Mouse (Mus musculus): Measurements from ENCODE around the gene Nip7. TPM values are rescaled to one million over a fixed set of nuclear protein-coding genes. Genes with fewer than 3 reads are reported as not detected.
"Not testable (repeated sequence)": the region's sequence is repeated elsewhere in the genome, so short reads cannot be mapped to it uniquely, and the experiment has no call there.

Gene Nip7
- polyA plus RNA-seq, 1 experiment from 2014 or later: 54.4 TPM

DNA sequence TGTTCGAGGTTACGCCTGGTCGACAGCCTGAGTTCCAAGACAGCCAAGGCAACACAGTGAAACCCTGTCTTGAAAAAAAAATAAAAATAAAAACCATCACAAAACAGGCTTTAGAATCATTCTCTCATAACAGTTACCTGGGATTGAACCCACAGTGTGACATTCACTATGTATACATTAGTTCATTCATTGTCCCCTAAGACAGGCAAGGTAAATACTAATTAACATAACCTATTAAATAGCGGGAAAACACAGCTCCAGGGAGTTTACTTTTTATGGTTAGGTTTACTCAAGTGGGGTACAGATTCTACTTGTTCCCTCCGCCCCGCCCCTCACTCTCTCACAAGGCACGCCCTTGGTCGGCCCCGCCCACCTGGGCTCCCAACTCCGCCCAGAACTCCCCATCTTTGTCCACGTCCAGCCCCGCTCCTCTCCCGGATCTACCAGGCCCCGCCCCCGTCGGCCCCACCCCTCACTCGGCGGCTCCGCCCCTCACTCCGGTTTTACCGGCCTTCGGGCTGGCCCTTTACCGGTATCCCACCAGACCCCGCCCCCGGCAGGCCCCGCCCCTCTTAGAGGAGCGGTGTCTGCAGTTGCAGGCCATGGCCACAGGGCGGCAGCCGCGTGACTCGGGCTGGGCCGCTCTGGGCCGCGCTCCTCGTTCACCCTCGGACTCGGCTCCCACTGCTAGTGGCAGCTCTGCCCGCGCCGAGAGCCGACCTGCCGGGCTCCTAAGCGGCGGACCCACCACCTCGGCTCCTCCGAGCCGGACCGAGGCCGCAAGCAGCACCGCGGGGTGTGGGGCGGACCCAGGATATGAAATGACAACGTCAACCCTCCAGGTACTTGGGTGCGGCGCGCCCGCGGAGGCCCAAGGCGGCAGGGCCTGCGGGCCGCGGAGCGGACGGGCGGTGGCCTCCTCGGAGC is 25.8 kb upstream of the Nip7 start, which contains the start of gene Vps4a:
TSS of gene Vps4a (plus strand) at position 573 of the 927 bp plus-strand sequence.
- Histone ChIP-seq H3K9ac (ENCODE audit: low read length) (peak within 1 kb of the TSS; percentile 96), H3K36me3 (ENCODE audit: control insufficient read depth, insufficient read depth, low read length) (0 out of 2 replicates have a peak, but pooled peaks cover 7% of the 10 kb centered on the region), H3K4me2 (ENCODE audit: low read length) (peak within 1 kb of the TSS; percentile 88), H3K27me3 (ENCODE audit: control insufficient read depth, insufficient read depth, low read length) (no peaks in the 10 kb centered on the region), H3K4me1 (ENCODE audit: control insufficient read depth in 2 of 2, insufficient read depth in 2 of 2, low read length in 2 of 2) (peaks cover 4 to 17% of the 10 kb centered on the region in 2 experiments), H3K9me3 (ENCODE audit: control insufficient read depth, low read length) (no peaks in the 10 kb centered on the region), H3K4me3 (ENCODE audit: control insufficient read depth in 1 of 2, insufficient read depth in 1 of 2, low read depth in 1 of 2, low read length in 2 of 2) (peak within 1 kb of the TSS; percentile 93 to 99), H3K27ac (replicated peaks in 1 of 2; ENCODE audit: control insufficient read depth in 1 of 2, insufficient read depth in 1 of 2, low read depth in 2 of 2, low read length in 2 of 2) (peak within 1 kb of the TSS; percentile 83)
- ATAC-seq (ENCODE audit: insufficient number of reproducible peaks, insufficient read depth, low FRiP score, low read depth): peak; percentile 93
- 4% methylated on average over 64 of the region's 66 CpGs for WGBS

GRCm38 (mm10) chr8:107031577-107032090 is 25.0 kb upstream of the Nip7 start:
- peaks cover 4 to 17% of the 10 kb centered on the region in 2 experiments for H3K4me1 ChIP-seq (ENCODE audit: control insufficient read depth in 2 of 2, insufficient read depth in 2 of 2, low read length in 2 of 2)
- peak overlapping the region; percentile 83 for H3K27ac ChIP-seq (replicated peaks in 1 of 2; ENCODE audit: control insufficient read depth in 1 of 2, insufficient read depth in 1 of 2, low read depth in 2 of 2, low read length in 2 of 2)
- no peaks in the 10 kb centered on the region for H3K27me3 ChIP-seq (ENCODE audit: control insufficient read depth, insufficient read depth, low read length)
- H3K4me3 ChIP-seq (ENCODE audit: control insufficient read depth in 1 of 2, insufficient read depth in 1 of 2, low read depth in 1 of 2, low read length in 2 of 2): peak overlapping the region; percentile 93 to 99
- H3K9ac ChIP-seq (ENCODE audit: low read length): peak overlapping the region; percentile 96
- H3K4me2 ChIP-seq (ENCODE audit: low read length): peak overlapping the region; percentile 88
- 0% methylated on average over 36 of the region's 40 CpGs for WGBS
- peaks cover 9% of the 10 kb centered on the region; the same call in 1 of the 2 replicates for H3K36me3 ChIP-seq (ENCODE audit: control insufficient read depth, insufficient read depth, low read length)
- H3K9me3 ChIP-seq (ENCODE audit: control insufficient read depth, low read length): no peaks in the 10 kb centered on the region
- no peak for ATAC-seq (ENCODE audit: insufficient number of reproducible peaks, insufficient read depth, low FRiP score, low read depth)

DNA sequence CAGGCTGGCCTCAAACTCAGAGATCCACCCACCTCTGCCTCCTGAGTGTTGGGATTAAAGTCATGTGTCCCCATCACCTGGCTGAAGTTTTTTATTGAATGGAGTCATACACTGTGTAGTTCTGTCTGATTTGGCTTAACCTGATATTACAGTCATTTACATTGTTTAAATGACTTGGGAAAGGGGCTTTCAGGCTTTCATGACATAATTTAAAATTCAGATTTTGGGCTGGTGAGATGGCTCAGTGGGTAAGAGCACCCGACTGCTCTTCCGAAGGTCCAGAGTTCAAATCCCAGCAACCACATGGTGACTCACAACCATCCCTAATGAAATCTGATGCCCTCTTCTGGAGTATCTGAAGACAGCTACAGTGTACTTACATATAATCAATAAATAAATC is 23.1 kb upstream of the Nip7 start:
- not testable (repeated sequence) for H3K4me2 ChIP-seq (ENCODE audit: low read length); H3K4me3 ChIP-seq (ENCODE audit: control insufficient read depth in 1 of 2, insufficient read depth in 1 of 2, low read depth in 1 of 2, low read length in 2 of 2); H3K27ac ChIP-seq (replicated peaks in 1 of 2; ENCODE audit: control insufficient read depth in 1 of 2, insufficient read depth in 1 of 2, low read depth in 2 of 2, low read length in 2 of 2); ATAC-seq (ENCODE audit: insufficient number of reproducible peaks, insufficient read depth, low FRiP score, low read depth); H3K9me3 ChIP-seq (ENCODE audit: control insufficient read depth, low read length); H3K9ac ChIP-seq (ENCODE audit: low read length); H3K27me3 ChIP-seq (ENCODE audit: control insufficient read depth, insufficient read depth, low read length)
- Histone ChIP-seq H3K4me1 (ENCODE audit: control insufficient read depth in 2 of 2, insufficient read depth in 2 of 2, low read length in 2 of 2) (peaks cover 4 to 17% of the 10 kb centered on the region in 2 experiments), H3K36me3 (ENCODE audit: control insufficient read depth, insufficient read depth, low read length) (peaks cover 19% of the 10 kb centered on the region)
- 96% methylated on average over 2 of the region's 2 CpGs for WGBS

- Histone ChIP-seq H3K4me3 (ENCODE audit: control insufficient read depth in 1 of 2, insufficient read depth in 1 of 2, low read depth in 1 of 2, low read length in 2 of 2) (no peak overlapping the region), H3K9ac (ENCODE audit: low read length) (no peak overlapping the region), H3K27ac (replicated peaks in 1 of 2; ENCODE audit: control insufficient read depth in 1 of 2, insufficient read depth in 1 of 2, low read depth in 2 of 2, low read length in 2 of 2) (no peak overlapping the region), H3K4me2 (ENCODE audit: low read length) (no peak overlapping the region), H3K36me3 (ENCODE audit: control insufficient read depth, insufficient read depth, low read length) (peaks cover 39% of the 10 kb centered on the region), H3K4me1 (ENCODE audit: control insufficient read depth in 2 of 2, insufficient read depth in 2 of 2, low read length in 2 of 2) (peaks cover 4 to 17% of the 10 kb centered on the region in 2 experiments), H3K27me3 (ENCODE audit: control insufficient read depth, insufficient read depth, low read length) (no peaks in the 10 kb centered on the region), H3K9me3 (ENCODE audit: control insufficient read depth, low read length) (no peaks in the 10 kb centered on the region)
- WGBS: 87% methylated on average over 3 of the region's 3 CpGs
- ATAC-seq (ENCODE audit: insufficient number of reproducible peaks, insufficient read depth, low FRiP score, low read depth): no peak
These were observed 21.0 kb upstream of the Nip7 start for GRCm38 (mm10) chr8:107035641-107036040.

- H3K9ac ChIP-seq (ENCODE audit: low read length): no peak overlapping the region
- peak; percentile 41; the same call in 1 of the 2 replicates for ATAC-seq (ENCODE audit: insufficient number of reproducible peaks, insufficient read depth, low FRiP score, low read depth)
- no peaks in the 10 kb centered on the region for H3K9me3 ChIP-seq (ENCODE audit: control insufficient read depth, low read length)
- no peak overlapping the region for H3K4me3 ChIP-seq (ENCODE audit: control insufficient read depth in 1 of 2, insufficient read depth in 1 of 2, low read depth in 1 of 2, low read length in 2 of 2)
- WGBS: 80% methylated on average over 8 of the region's 8 CpGs
- peaks cover 49% of the 10 kb centered on the region for H3K36me3 ChIP-seq (ENCODE audit: control insufficient read depth, insufficient read depth, low read length)
- H3K27me3 ChIP-seq (ENCODE audit: control insufficient read depth, insufficient read depth, low read length): no peaks in the 10 kb centered on the region
- H3K4me2 ChIP-seq (ENCODE audit: low read length): no peak overlapping the region
- H3K27ac ChIP-seq (replicated peaks in 1 of 2; ENCODE audit: control insufficient read depth in 1 of 2, insufficient read depth in 1 of 2, low read depth in 2 of 2, low read length in 2 of 2): no peak overlapping the region
- H3K4me1 ChIP-seq (ENCODE audit: control insufficient read depth in 2 of 2, insufficient read depth in 2 of 2, low read length in 2 of 2): peaks cover 4 to 17% of the 10 kb centered on the region in 2 experiments
These were observed 20.1 kb upstream of the Nip7 start for GRCm38 (mm10) chr8:107036626-107037025.

DNA sequence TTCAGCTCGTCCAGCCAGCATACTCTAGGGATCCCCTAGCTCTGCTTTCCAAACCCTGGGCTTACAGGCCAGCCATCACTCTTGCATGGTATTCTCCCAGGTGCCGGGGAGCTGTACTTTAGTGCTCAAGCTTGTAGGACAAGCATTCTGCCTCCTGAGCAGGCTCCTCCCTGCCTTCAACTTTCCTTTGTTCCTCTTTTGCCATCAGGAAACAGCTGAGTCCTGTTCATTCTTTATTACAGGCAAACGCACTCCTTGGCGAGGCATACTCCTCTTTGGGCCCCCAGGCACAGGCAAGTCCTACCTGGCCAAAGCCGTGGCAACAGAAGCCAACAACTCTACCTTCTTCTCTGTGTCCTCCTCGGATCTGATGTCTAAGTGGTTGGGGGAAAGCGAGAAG is 16.0 kb upstream of the Nip7 start:
- WGBS: 79% methylated on average over 7 of the region's 7 CpGs
- Histone ChIP-seq H3K9ac (ENCODE audit: low read length) (no peak overlapping the region), H3K4me2 (ENCODE audit: low read length) (no peak overlapping the region), H3K4me3 (ENCODE audit: control insufficient read depth in 1 of 2, insufficient read depth in 1 of 2, low read depth in 1 of 2, low read length in 2 of 2) (no peak overlapping the region), H3K9me3 (ENCODE audit: control insufficient read depth, low read length) (no peaks in the 10 kb centered on the region), H3K36me3 (ENCODE audit: control insufficient read depth, insufficient read depth, low read length) (peaks cover 82% of the 10 kb centered on the region), H3K27me3 (ENCODE audit: control insufficient read depth, insufficient read depth, low read length) (no peaks in the 10 kb centered on the region), H3K27ac (replicated peaks in 1 of 2; ENCODE audit: control insufficient read depth in 1 of 2, insufficient read depth in 1 of 2, low read depth in 2 of 2, low read length in 2 of 2) (no peak overlapping the region), H3K4me1 (ENCODE audit: control insufficient read depth in 2 of 2, insufficient read depth in 2 of 2, low read length in 2 of 2) (no peaks in the 10 kb centered on the region)
- no peak for ATAC-seq (ENCODE audit: insufficient number of reproducible peaks, insufficient read depth, low FRiP score, low read depth)

DNA sequence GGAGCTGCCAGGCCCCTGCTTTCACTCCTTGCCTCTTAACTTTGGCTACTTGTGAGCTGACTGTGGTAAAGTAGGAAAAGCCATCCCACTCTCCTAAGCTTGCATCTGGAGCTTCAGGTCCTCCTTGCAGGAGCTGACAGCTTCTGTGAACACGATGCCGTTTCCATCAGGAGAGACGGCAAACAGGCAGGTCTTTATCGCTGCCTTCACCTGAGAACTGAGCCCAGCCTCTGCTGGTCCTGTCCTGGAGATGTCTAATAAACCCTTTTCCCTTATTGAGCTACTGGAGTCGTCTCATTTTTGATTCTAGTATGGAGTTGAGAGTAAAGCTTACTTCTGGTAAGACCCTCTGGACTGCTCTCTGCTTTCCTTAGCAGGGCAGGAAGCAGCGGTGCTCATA is 11.2 kb upstream of the Nip7 start:
- no peak overlapping the region for H3K4me3 ChIP-seq (ENCODE audit: control insufficient read depth in 1 of 2, insufficient read depth in 1 of 2, low read depth in 1 of 2, low read length in 2 of 2)
- peaks cover 80% of the 10 kb centered on the region for H3K36me3 ChIP-seq (ENCODE audit: control insufficient read depth, insufficient read depth, low read length)
- H3K9me3 ChIP-seq (ENCODE audit: control insufficient read depth, low read length): no peaks in the 10 kb centered on the region
- WGBS: 92% methylated on average over 6 of the region's 6 CpGs
- H3K27me3 ChIP-seq (ENCODE audit: control insufficient read depth, insufficient read depth, low read length): no peaks in the 10 kb centered on the region
- H3K27ac ChIP-seq (replicated peaks in 1 of 2; ENCODE audit: control insufficient read depth in 1 of 2, insufficient read depth in 1 of 2, low read depth in 2 of 2, low read length in 2 of 2): no peak overlapping the region
- no peak overlapping the region for H3K9ac ChIP-seq (ENCODE audit: low read length)
- no peak overlapping the region for H3K4me2 ChIP-seq (ENCODE audit: low read length)
- ATAC-seq (ENCODE audit: insufficient number of reproducible peaks, insufficient read depth, low FRiP score, low read depth): no peak
- peaks cover 3 to 19% of the 10 kb centered on the region in 2 experiments for H3K4me1 ChIP-seq (ENCODE audit: control insufficient read depth in 2 of 2, insufficient read depth in 2 of 2, low read length in 2 of 2)

All from heart, embryonic 14.5 days (tissue).